Mouse (Mus musculus): ENCODE measurements around the gene Runx1.

Runx1 gene

GRCm38 (mm10) chr16:92565291-92565690 is 260.7 kb downstream of the Runx1 start:
- peak; percentile 16 for DNase-seq (ENCODE audit: low spot score)

GRCm38 (mm10) chr16:92555051-92555450 is 270.9 kb downstream of the Runx1 start:
- DNase-seq (ENCODE audit: low spot score): peak; percentile 63

- no peak for DNase-seq (ENCODE audit: low spot score)
Observed at GRCm38 (mm10) chr16:92552858-92553257, 273.1 kb downstream of the Runx1 start.

GRCm38 (mm10) chr16:92552106-92552382 is 273.9 kb downstream of the Runx1 start:
- DNase-seq (ENCODE audit: low spot score): no peak

Measured in adipocyte (in vitro differentiated cells).